Mouse (Mus musculus): ENCODE data around the gene Plxna2.

DNA sequence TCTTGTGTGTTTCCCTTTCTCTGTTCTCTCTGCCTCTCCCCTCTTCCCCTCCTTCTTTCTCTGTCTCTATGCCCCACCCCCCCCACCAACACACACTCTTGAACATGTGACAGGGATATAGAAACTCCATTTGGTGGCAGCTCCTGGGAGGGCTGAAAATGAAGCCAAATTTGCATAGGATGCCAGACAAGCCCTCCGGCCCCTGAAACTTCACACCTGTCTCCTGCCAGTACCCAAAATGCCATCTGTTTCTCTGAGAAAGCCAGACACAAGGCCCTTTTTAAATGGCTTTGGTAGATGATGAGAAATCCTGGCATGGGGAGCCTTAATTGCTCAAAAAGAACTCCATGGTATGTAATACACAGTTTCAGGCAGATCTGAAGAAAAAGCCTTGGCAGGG, 31.3 kb upstream of the Plxna2 start:
- TF ChIP-seq CTCF (IDR thresholded peaks at IDR 0.05), result no peak
- TF ChIP-seq EP300 (IDR thresholded peaks at IDR 0.05), result no peak
